Mouse (Mus musculus) ovary, postnatal 36 days (tissue): ENCODE data around the gene Appl2.
A peak's percentile ranks its signal among the peaks of the same experiment; 100 is the strongest.

Experiments used
- DNase-seq: peaks from one replicate; pipeline ENCODE4 v3.0.0; 2022; ENCODE audit warnings: low spot score, mixed read lengths

Gene Appl2

GRCm38 (mm10) chr10:83631775-83632174 is 16.8 kb downstream of the Appl2 start:
- DNase-seq = no peak

DNA sequence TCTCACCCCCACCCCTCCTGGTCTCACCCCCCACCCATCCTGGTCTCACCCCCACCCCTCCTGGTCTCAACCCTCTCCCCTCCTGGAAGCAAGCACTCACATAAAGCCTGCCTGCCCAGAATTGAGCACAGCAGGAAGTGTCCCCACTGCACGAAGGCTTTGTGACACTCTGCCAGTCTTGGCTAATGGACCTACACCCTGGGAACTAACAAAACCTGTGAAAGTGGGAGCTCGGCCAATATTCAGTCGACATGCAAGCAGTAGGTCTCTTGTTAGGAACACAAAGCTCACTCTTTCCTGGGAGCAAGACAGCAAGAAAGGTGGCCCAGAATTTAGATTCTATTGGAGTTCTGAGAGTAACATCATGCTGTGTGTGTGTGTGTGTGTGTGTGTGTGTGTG is 17.6 kb downstream of the Appl2 start:
- no peak for DNase-seq

DNA sequence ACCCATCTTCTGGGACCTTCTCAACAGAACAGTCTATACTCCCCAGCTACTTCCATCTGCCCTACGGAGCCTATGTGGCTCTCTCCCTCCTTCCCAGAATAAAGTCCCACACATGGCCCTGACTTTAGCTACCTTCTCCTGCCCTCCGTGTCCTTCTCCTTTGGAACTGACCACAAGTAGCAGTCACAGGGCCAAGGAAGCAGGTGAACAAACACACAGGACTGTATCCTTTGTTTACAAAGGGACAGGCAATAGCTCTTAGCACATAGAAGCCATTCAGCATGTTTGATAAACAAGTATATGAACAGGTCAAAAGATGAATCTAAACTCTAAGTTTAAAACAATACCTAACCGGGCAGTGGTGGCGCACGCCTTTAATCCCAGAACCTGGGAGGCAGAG is 18.7 kb downstream of the Appl2 start:
- DNase-seq = no peak

- DNase-seq = no peak
These were observed 19.3 kb downstream of the Appl2 start for GRCm38 (mm10) chr10:83629190-83629781.

DNA sequence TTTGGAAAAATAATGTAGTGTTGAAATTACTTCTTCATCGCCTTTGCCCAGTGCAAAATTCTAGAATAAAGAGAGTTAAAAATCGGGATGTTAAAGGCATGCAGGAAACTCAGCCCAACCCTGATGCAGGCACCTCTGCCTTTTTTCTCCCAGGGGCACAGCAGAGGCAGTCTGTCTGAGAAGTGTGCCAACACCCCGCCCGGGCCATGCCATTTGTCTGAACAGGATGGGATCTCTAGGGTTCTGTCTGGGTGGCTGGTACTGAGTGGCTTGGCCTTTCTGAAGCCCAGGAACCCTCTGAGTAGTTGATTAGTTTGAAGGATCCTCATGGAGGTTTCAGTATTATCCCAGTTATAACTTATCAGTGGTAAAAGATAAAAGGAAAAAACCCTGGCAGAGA is 20.3 kb downstream of the Appl2 start:
- DNase-seq = no peak

DNA sequence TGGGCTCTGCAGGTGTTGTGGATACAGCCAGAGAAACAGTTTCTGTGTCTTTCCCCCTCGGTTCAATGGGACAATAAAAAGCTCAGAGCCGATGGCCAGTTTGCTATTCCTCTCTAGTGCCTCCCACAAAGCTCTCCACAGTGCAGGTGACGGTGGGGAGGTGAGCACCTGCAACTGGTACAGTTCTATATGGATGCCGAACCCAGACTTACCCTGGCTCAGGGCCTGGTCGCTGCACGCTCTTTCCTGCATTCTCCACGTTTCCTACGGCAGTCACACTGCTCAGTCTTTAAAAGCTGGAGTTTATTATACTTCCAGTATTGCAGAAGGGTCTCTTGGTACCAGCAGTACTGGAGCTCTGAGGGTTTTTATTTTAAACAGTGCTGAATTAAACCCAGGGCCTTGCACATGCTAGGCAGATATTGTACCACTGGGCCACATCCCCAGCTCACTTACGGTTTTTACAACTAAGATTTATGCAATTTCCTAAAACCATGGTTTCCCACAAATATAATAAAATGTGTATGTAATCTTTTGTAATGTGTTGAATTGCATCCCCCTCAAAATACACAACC is 21.3 kb downstream of the Appl2 start:
- DNase-seq = no peak

DNA sequence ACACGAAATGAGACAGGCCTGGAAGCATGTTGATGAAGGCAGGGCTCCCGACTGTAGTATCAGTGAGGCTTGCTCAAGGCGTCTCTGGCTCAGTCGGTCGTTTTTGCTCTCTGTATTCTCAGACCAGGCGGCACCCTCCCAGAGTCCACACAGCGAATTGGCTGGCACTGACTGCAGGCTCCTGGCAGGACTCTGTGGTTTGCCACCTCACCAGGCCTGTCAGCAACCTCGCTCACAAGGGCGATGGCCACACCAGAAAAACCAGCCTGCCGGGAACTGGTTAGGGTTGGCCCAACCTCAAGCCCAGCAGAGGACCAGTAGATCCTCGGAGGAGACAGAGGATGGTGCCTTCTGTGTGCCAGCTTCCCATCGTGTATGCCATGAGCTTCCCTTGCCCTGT is 23.7 kb downstream of the Appl2 start:
- DNase-seq = no peak

- DNase-seq = no peak
These were observed 24.5 kb downstream of the Appl2 start for GRCm38 (mm10) chr10:83624065-83624464.

GRCm38 (mm10) chr10:83620350-83621055 is 28.0 kb downstream of the Appl2 start:
- DNase-seq = no peak

DNA sequence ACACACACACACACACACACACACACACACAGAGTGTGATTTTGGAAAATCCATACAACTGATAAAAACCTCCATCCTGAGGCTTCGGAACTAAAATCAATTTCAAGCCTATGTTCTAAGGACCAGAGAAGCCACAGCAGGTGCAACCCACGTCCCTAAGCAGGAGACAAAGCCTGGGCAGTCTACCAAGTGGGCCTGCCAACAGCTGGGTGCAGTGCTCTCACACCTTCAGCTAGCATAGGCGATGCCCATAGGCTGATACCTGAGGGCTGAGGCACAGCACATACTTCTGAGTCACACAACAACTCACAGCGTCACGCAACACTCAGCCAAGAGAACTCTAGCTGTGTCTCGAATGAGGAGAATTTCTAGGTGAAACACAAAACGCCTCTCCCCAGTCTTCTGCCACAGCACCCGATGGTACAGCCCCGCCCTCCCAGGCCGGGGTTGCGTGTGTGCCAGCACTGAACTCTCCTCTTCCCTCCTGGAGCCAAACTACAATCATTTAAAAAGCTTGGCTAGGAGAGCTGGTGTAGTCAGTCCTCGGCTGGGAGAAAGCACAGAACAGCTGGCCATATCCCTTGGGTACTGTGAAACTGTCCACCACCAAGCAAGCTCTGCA is 29.6 kb downstream of the Appl2 start:
- peak; percentile 19 for DNase-seq

DNA sequence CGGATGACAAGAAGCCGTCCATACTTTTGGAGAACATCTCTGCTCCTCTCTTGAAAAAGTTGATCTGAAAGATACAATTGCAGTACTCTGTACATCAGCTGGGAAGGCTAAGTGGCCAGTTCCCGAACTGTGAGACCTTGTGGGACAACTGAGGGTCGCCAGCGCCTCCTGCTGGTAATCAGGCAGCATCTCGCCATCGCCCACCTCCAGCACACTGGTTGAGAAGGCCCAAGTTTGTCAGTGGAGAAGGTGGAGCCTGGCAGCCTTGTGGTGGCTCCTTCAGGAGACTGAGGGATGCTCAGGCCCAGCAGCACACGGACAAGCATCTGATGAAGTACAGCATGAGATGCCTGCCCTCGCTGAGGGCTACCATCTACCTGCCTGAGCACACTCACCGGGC is 31.2 kb downstream of the Appl2 start:
- peak; percentile 29 for DNase-seq

GRCm38 (mm10) chr10:83612648-83613215 is 35.8 kb downstream of the Appl2 start:
- no peak for DNase-seq

GRCm38 (mm10) chr10:83611863-83612262 is 36.7 kb downstream of the Appl2 start:
- no peak for DNase-seq

GRCm38 (mm10) chr10:83610518-83610917 is 38.0 kb downstream of the Appl2 start:
- no peak for DNase-seq

GRCm38 (mm10) chr10:83608596-83608995 is 39.9 kb downstream of the Appl2 start:
- no peak for DNase-seq

- DNase-seq = no peak
These were observed 41.4 kb downstream of the Appl2 start for GRCm38 (mm10) chr10:83607111-83607510.

GRCm38 (mm10) chr10:83605637-83606183 is 42.8 kb downstream of the Appl2 start:
- no peak for DNase-seq

DNA sequence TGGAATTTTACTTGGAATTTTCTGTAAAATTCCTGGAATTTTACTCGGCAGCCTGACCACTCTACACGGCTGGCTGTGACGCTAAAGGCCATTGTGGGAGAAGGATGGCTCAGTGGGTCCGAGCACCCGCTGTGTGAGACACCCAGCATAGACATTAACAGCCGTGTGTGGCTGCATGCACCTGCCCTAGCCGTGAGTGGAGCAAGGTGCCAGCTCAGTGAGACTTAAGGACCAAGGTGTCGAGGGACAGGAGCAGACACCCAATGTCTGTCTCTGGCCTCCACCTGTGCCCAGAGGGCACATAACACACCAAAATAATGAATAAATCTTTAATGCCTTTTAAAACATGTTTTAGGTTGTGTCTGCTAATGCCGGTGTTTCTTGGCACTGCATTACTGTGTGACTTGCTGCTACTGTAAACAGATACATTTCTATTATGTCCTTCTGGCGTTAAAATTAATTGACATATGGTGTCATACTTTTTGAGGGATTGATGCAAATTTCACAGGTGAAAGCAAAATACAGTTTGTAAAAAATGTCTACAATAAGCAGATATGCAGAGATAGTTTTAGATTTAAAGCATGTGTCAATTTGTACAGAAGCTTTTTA is 44.5 kb downstream of the Appl2 start:
- no peak for DNase-seq

GRCm38 (mm10) chr10:83600650-83601049 is 47.9 kb downstream of the Appl2 start:
- no peak for DNase-seq

GRCm38 (mm10) chr10:83594526-83594925 is 54.0 kb downstream of the Appl2 start:
- DNase-seq = no peak

- DNase-seq = no peak
These were observed 55.9 kb downstream of the Appl2 start for GRCm38 (mm10) chr10:83592616-83593015.

- no peak for DNase-seq
These were observed 57.7 kb downstream of the Appl2 start for GRCm38 (mm10) chr10:83590801-83591200.
